Mouse (Mus musculus) erythroblast, embryonic 14.5 days (primary cell): ENCODE measurements around the gene Ralgapb.

Experiments used
- GATA1 ChIP-seq: IDR thresholded peaks from 2 replicates; pipeline ENCODE4 v1.6.1; 2012; ENCODE audit warnings: low read length, inconsistent platforms, mixed read lengths
- TAL1 ChIP-seq: IDR thresholded peaks from 3 replicates; pipeline ENCODE4 v1.6.1; 2012; ENCODE audit warnings: low read length, inconsistent platforms, mixed read lengths

GRCm38 (mm10) chr2:158518583-158518982 lies 108.9 kb downstream of the Ralgapb start:
- no peak for TF ChIP-seq TAL1
- TF ChIP-seq GATA1 = no peak
